Mouse (Mus musculus) cortical plate, adult 2 months (tissue): ENCODE data around the gene Tex29.

Experiments
- CTCF ChIP-seq: fragments of 200-500 bp; IDR thresholded peaks from 2 replicates; pipeline ENCODE4 v1.5.1; 2011; ENCODE audit warnings: mild to moderate bottlenecking, control low read depth, low read length; ENCODE audit not compliant: insufficient read depth; ENCODE audit errors: extremely low read depth
- POLR2A ChIP-seq: fragments of 200-500 bp; IDR thresholded peaks from 2 replicates; pipeline ENCODE4 v1.6.1; 2011; ENCODE audit warnings: mild to moderate bottlenecking, low read length, control low read depth; ENCODE audit not compliant: insufficient read depth; ENCODE audit errors: extremely low read depth

DNA sequence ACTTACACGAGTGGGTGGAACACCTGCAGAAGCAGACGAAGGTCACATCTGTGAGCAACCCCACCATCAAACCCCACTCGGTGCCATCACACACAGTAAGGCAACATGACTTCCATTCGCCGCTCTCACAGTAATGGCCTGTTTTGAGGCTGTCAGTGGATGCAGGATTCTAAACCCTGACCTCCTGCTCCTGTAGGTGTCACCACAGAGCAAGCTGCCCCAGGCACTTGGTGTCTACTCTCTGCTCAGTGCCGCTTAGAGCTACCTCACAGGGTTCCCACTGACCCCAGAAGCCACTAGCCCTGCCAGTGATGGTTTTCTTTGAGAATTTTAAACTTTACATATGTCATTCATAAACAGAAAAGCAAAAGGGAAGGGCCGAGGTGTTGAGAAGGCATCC is 25.1 kb upstream of the Tex29 start:
- 0 out of 2 replicates have a peak, but pooled peaks have one; percentile 25 for TF ChIP-seq CTCF
- no peak for TF ChIP-seq POLR2A
